Mouse (Mus musculus) erythroblast, adult 5-6 weeks (primary cell): ENCODE results near the gene Olfr1424. TPM values are rescaled to one million over a fixed set of nuclear protein-coding genes. Genes with fewer than 3 reads are reported as not detected.
"Not testable (repeated sequence)": the region's sequence is repeated elsewhere in the genome, so short reads cannot be mapped to it uniquely, and the experiment has no call there.

Experiments used
- ATAC-seq: replicated peaks from 2 replicates; pipeline ENCODE4 v1.8.0; 2016; ENCODE audit warnings: moderate number of reproducible peaks, mild to moderate bottlenecking, moderate TSS enrichment, inconsistent platforms; ENCODE audit not compliant: poor library complexity, low FRiP score, severe bottlenecking
- total RNA-seq, 2 experiments: library from RNA; stranded (forward) in 1 of 2; stranded (reverse) in 1 of 2; fragments of 150-400 nt in 1 of 2; fragments of 200-764, 138-1000 nt in 1 of 2; gene quantifications; 2 replicates each; pipeline versions ENCODE4 v1.2.3 to v1.2.4; 2015 to 2017; ENCODE audit warnings: low replicate concordance in 2 of 2

Gene Olfr1424
- total RNA-seq (2015; ENCODE audit: low replicate concordance) (not detected in 2 replicates), total RNA-seq (2017; ENCODE audit: low replicate concordance) (not detected in 2 replicates)

GRCm38 (mm10) chr19:12062582-12062981 is at the start of gene Olfr1424:
Gene Olfr1424, minus strand, starts transcription at chr19:12062682.
- not testable (repeated sequence) for ATAC-seq

DNA sequence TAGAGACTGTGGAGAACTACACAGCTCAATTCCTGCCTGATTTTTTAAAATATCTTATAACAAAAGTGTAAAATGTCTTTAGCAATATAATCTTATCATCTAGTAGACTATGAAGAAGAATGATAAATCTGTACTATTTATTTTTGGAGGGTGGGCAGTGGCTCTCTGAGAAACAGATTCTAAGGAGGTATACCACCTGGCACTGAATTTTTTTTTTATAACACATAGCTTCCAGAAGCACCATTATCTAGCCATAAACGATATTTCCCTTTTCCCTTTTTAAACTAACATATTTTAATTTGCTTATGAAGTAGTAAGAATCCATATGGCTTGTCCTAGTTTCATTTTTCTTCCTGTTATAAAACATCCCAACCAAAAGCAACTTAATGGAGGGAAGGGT is 42.1 kb upstream of the Olfr1424 start:
- no peak for ATAC-seq

- ATAC-seq: no peak
These were observed 40.8 kb upstream of the Olfr1424 start, which contains the start of gene Olfr1427 for GRCm38 (mm10) chr19:12103234-12103633. Gene Olfr1427, minus strand, starts transcription at chr19:12103334.

DNA sequence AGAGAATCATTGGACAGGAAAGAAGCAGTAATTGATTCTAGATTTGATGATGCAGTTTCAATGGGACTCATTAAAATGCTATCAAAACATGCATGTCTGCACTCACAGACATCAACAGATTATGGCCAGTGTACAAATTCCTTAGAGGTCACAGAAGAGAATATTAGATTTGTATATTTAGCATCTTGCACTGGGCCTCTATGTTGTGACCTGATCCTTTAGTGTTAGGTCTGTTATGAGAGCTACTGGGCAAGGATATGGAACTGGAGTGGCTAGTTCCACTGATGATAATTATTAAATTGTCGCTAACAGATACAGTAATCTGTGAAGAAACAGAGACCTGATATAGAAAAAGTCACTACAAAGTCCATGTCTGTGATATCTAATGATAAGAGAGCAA is 29.4 kb upstream of the Olfr1424 start, which contains the start of gene Olfr1426:
Olfr1426 (minus strand) TSS at position 101 of the 400 bp plus-strand sequence.
- no peak for ATAC-seq

DNA sequence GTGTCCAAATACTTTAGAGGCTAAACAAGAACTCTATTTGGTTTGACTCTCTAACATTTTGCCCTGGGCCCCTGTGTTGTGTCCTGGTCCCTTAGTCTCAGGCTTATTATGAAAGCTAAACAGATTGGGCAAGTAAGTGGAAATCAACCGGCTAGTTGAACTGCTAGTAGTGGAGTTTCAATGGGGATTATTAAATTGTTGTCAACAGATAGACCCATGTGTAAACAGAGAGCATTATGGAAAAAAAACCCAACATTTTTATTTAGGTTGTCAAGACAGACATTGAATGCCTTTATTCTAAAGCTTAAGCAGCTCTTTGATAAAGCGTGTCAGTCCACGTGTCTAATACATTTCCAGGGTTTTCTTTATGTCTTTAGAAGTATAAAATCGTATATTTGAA is 15.1 kb upstream of the Olfr1424 start, which contains the start of gene Olfr1425:
Olfr1425 (minus strand) TSS at position 101 of the 400 bp plus-strand sequence.
- ATAC-seq: not testable (repeated sequence)

DNA sequence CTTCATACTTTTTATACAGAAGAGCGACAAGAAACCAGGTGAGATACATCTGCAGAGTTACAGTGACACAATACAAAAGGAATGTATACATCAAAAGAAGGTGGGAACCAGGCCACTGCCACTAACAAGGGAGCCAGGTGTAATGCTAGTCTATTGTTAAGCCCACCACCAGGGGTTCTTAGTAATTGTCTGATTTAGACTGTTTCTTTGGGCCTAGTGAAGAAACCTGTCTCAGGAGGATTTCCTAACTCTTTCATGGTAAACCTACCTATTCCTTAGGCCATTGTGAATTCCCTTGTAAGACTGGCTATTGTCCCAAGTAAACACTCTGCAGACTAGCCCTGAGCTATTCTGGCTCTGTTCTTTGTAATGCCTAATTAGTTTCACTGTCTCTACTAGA is 7.1 kb upstream of the Olfr1424 start:
- not testable (repeated sequence) for ATAC-seq

DNA sequence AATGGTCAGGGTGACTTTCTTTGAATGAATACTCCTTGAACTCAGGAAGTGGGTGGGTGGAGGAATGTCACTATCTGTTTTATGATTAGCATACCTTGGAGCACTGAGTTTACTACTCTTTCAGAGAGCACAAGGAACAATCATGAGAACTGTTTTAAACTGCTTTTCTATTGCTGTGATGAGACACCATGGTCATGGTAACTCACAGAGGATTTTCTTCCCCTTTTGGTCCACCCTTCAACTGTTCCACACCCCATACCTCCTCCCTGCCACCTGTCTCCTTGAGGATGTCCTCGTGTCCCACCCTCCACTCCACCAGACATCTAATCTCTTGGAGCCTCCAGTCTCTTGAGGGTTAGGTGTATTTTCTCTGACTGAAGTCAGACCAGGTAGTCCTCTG is 5.3 kb upstream of the Olfr1424 start:
- not testable (repeated sequence) for ATAC-seq

GRCm38 (mm10) chr19:12043163-12043562 is 19.3 kb downstream of the Olfr1424 start:
- no peak for ATAC-seq

DNA sequence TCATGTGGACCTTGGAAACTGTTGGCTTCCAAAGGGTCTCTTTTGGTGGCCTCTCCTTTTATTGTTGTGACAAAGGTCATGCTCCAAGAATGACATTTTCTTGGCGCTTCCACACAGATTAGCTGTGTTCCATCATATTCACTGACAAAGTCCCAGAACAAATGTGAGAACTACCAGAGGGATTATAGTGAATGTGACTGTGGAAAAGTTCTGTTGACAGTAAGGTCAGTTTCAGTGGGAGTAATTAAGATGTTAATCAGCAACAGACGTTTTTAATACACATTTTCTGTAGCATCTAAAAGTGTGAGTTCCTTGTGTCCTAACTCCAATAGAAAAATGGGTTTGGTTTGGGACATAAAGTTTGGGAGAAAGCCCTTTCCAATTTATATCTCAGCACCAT is 21.3 kb downstream of the Olfr1424 start, which contains the start of gene Olfr1423:
Olfr1423 (minus strand) TSS at position 101 of the 400 bp plus-strand sequence.
- ATAC-seq: no peak

DNA sequence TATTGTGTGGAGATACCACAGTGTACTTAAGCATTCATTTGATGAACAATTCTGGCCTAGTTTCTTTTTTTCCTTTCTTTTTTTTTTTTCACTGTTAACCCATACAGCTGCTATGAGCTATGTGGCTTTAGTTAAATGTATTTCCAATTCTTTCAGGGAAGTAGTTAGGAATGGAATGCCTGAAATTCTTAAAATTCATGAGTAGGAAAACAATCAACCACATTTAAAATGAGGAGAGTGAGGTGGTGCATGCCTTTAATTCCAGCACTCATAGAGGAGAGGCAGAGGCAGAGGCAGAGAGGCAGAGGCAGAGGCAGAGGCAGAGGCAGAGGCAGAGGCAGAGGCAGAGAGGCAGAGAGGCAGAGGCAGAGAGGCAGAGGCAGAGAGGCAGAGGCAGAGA is 24.8 kb downstream of the Olfr1424 start:
- ATAC-seq: no peak

DNA sequence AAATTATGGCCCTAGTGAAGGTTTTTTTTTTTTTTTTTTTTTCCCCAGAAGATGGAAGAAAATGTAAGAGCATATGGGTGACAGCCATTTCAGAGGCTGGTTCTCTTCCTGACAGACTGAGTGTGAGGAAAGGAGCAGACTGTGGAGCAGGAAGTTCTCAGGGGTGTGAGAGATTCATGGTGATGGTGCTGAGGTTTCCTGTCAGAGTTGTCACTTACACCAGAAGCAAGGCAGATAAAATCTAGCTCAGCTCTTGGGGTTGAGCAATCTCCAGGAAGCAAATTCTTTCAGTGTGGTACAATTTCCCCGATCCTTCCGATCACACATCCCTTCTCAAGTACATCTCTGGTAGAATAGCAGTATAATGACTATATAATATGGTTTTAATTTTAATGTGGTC is 35.9 kb downstream of the Olfr1424 start:
- no peak for ATAC-seq

- no peak for ATAC-seq
These were observed 37.1 kb downstream of the Olfr1424 start for GRCm38 (mm10) chr19:12025333-12025732.

DNA sequence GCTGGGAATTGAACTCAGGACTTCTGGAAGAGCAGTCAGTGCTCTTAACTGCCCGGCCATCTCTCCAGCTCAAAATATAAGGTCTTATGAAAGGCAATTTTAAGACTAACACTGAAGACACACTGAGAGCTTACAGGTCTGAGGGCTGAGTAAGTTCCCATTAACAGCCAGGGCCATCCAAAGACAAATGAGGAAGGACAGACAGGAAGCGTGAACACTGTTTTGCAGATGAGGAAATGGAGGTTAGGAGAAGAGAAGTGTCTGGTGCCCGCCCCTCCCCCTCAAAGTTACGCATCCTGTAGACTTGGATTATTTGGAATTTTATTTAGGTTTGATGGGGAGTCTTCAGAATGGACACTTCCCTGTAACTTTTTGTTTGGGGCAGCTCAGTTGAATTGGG is 38.3 kb downstream of the Olfr1424 start:
- no peak for ATAC-seq

- no peak for ATAC-seq
These were observed 46.3 kb downstream of the Olfr1424 start for GRCm38 (mm10) chr19:12016192-12016591.

DNA sequence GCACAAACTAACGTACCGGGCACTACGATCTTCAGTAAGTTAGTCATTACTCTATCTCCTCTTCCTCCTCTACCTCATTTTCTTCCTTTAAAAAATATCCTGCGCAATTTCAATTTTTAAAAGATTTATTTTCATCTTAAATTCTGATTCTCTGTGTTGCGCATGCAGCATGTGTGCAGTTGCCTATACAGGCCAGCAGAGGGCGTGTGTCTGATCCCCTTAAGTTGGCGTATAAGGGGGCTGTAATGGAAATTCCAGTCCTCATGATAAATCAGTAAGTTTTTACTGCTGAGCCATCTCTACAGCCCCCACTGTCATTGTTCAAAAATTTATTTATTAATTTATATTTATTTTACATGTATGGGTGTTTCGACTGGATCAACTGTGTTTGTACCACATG is 46.8 kb downstream of the Olfr1424 start:
- ATAC-seq: no peak

GRCm38 (mm10) chr19:12013228-12013627 is 49.3 kb downstream of the Olfr1424 start:
- no peak for ATAC-seq

DNA sequence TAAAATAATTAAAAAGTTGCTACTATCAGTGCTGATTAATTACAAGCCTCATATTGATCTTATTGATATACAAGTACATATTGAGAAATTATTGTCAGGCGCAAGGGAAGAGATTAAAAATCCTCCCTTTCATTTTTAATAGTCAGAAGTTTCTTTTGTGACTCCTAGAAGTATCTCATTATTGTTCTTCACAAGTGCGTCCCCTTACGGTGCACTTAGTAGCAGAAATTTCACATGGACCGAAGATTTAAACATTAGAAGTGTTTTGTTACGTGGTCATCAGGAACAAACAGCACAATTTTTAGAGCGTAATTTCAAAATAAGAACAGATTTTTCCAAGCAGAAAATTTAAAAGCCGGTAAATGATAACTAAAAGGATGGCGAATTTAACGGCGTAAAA is 49.9 kb downstream of the Olfr1424 start:
- no peak for ATAC-seq

- ATAC-seq: peak; percentile 76
These were observed 50.6 kb downstream of the Olfr1424 start for GRCm38 (mm10) chr19:12011560-12012556.

- ATAC-seq: peak; percentile 32
These were observed 51.4 kb downstream of the Olfr1424 start for GRCm38 (mm10) chr19:12010916-12011559.

DNA sequence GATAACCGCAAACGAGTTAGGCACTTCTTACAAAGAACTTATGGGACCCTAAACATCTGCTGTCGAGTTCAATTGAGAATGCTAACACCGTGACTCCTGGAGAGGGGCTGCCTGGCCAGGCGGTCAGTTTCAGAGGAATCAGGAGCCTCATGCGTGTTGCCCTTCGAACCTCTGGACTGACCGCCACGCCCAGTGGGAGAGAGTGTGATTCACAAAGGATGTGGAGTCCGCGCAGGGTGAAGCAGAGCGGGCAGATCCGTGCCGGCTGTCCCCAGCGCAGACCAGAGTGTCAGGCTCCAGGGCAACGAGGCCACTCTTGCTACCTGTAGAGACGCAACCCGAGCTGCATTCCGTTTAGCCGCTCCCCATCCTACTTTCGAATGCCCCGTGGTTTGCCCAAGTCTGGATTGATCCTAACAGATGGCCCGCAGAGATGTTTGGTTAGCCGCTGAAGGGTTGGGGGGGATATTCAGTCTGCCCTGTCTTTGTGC is 52.2 kb downstream of the Olfr1424 start:
- 0 out of 2 replicates have a peak, but pooled peaks have one; percentile 13 for ATAC-seq
